Mouse (Mus musculus) megakaryocyte, embryonic 14.5 days (primary cell): ENCODE measurements around the gene Adgrb2. TPM values are rescaled to one million over a fixed set of nuclear protein-coding genes. Genes with fewer than 3 reads are reported as not detected.

Experiments used
- H3K27me3 ChIP-seq: replicated peaks from 2 replicates; pipeline ENCODE3; 2012; ENCODE audit warnings: inconsistent platforms
- H3K36me3 ChIP-seq: replicated peaks from 2 replicates; pipeline ENCODE3; 2012; ENCODE audit warnings: low read length, inconsistent platforms, mixed read lengths
- H3K4me1 ChIP-seq: 2 replicates; pipeline ENCODE4 v1.6.1; 2012; ENCODE audit warnings: inconsistent platforms
- H3K4me3 ChIP-seq: replicated peaks from 2 replicates; pipeline ENCODE3; 2012; ENCODE audit warnings: moderate library complexity, mild to moderate bottlenecking, inconsistent platforms
- H3K9me3 ChIP-seq: 2 replicates; pipeline ENCODE4 v1.6.1; 2012; ENCODE audit warnings: inconsistent platforms
- FLI1 ChIP-seq: IDR thresholded peaks from 2 replicates; pipeline ENCODE4 v1.6.1; 2012; ENCODE audit warnings: low read length, inconsistent platforms, mixed read lengths
- GATA1 ChIP-seq: IDR thresholded peaks from 3 replicates; pipeline ENCODE4 v1.6.1; 2012; ENCODE audit warnings: mixed read lengths, low read length, inconsistent platforms, borderline replicate concordance
- polyA plus RNA-seq: library from polyadenylated mRNA; stranded (reverse); fragments of >175 nt; gene quantifications from 2 replicates; pipeline ENCODE4 v1.2.3, GENCODE M21; 2012; ENCODE audit warnings: low replicate concordance; ENCODE audit not compliant: insufficient read depth

Gene Adgrb2
- polyA plus RNA-seq, 1 experiment: 2.6 TPM

DNA sequence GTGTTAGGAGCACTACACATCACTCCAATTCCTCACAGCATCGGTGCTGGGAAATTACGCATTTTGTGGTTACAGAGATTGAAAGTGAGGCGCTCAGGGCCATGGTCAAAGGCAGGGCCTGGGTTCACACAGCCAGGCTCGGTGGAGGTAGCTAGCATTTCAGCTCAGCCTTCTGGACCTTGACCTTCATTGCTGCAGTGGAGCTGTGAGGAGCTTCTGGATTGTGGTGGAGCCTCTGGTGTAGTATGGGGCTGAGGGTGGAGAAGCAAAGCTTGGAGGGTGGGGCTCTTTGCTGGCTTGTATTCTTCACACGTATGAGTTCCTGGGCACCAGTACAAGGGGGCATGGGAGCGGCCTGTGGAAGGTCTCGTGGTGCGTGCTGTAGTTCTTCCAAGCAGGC is 38.3 kb downstream of the Adgrb2 start:
- no peak for TF ChIP-seq GATA1
- TF ChIP-seq FLI1: no peak
- Histone ChIP-seq H3K4me3 (no peak overlapping the region), H3K4me1 (no peaks in the 10 kb centered on the region), H3K9me3 (no peaks in the 10 kb centered on the region), H3K36me3 (no peaks in the 10 kb centered on the region), H3K27me3 (peaks cover 81% of the 10 kb centered on the region)

DNA sequence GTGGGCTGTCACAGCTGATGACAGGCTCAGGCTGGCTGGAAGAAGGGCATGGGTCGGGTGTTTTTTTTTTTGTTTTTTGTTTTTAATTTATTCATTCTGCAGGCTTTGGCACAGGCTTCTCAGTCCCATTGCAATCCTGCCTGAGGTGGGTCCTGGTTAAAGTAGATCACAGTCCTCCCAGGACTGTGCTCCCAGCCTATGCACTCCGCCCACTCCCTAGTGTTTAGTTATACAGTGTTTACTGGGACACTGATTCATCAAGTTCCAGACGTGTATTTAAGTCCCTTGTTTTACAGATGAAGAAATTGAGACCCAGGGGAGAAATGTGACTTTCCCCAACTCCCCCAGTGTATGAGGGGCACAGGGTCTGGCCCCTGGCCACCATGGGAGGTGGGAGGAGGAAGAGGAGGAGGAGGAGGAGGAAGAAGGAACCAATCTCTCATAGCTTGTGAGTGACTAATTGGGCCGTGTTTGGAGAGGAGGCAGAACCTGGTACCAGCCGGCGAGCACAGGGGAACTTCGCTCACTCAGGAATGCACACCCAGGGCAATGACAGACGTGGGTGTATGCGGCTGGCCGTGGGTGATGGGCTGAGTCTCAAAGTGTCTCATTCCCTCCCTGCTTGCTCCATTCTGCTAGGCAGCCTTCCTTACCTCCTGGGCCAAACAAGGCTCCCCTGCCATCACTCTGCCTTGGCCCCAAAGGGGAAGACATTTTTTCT is 39.0 kb downstream of the Adgrb2 start:
- H3K36me3 ChIP-seq: no peaks in the 10 kb centered on the region
- H3K27me3 ChIP-seq: peaks cover 81% of the 10 kb centered on the region
- TF ChIP-seq GATA1: no peak
- H3K4me3 ChIP-seq: no peak overlapping the region
- H3K4me1 ChIP-seq: no peaks in the 10 kb centered on the region
- no peaks in the 10 kb centered on the region for H3K9me3 ChIP-seq

DNA sequence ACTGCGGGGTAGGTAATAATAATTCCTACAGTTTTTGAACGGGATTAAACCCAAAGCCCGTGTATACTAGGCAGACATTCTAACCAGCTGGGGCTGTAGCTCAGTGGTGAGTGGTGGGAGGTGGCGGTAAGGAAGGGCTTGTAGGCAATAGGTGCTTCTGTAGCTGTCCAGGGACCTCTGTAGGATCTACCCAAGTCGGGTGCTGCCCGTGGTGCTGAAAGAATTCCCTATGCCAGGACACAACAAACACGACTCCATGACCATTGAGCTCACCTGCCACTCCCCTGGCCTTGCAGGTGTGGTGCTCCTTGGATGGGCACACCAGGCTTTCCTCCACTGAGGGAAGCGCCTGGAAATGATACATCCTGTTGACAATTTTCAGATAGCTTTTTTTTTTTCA is 40.9 kb downstream of the Adgrb2 start:
- Histone ChIP-seq H3K9me3 (no peaks in the 10 kb centered on the region), H3K4me3 (no peak overlapping the region), H3K4me1 (no peaks in the 10 kb centered on the region), H3K36me3 (no peaks in the 10 kb centered on the region), H3K27me3 (peaks cover 80% of the 10 kb centered on the region)
- TF ChIP-seq GATA1 (no peak), FLI1 (no peak)

DNA sequence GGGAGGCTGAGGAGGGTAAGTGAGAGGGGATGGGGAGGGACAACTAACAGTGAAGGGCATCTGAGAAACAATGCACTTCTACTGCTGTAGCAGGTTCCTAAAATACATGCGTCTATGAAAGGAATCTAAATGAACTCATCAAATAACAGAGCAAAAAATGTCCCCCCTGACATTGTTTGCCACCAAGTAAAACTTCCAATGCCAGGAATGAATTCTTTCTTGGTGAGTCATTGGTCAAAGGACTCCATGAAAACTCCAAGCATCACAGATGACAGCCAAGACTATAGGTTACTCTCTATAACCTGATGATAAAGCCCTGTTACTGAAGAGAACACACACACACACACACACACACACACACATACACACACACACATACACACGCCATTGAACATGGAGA is 46.5 kb downstream of the Adgrb2 start:
- Histone ChIP-seq H3K27me3 (peaks cover 76% of the 10 kb centered on the region), H3K9me3 (peaks cover 6% of the 10 kb centered on the region), H3K4me1 (no peaks in the 10 kb centered on the region), H3K36me3 (no peaks in the 10 kb centered on the region), H3K4me3 (no peak overlapping the region)
- TF ChIP-seq FLI1 (no peak), GATA1 (no peak)

DNA sequence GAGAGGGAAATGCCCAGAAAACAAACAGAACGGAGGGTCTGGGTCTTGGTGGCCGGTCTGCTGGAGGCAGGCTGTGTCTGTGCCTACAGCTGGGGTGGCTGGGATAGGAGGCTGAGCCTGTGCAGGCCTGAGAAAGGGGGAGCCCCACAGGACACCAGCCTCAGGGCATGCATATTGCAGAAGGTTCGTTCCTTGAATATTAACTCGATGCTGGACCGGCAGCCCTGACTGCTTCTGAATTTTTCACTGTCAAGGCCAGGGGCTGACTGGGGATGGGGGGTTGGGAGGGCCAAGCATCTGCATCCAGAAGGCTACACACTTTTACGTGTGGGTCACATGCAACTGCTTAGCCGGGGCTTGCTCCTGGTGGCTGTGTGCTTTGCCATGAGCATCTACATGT is 48.8 kb downstream of the Adgrb2 start:
- peaks cover 79% of the 10 kb centered on the region for H3K27me3 ChIP-seq
- TF ChIP-seq GATA1 (no peak), FLI1 (no peak)

DNA sequence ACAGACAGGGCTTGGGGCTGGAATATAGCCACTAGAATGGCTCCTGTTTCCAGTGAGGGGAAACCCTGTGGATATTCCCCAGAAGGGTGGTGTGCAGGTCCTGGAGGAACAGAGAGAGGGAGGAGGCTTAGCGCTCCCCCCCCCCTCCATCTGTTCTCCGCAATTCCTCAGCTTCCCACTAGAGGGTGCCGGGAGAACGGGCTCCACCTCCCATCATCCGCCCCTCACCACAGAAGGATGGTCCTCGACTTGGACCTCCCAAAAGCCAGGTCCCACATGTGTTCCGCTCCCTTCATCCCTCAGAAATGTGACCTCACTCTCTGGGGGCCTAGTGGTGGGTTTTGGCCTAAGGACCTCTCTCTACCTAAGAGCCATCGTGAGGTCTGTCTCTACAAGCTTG is 51.4 kb downstream of the Adgrb2 start:
- peaks cover 80% of the 10 kb centered on the region for H3K27me3 ChIP-seq
- TF ChIP-seq GATA1: no peak
- no peak for TF ChIP-seq FLI1
- no peak overlapping the region for H3K4me3 ChIP-seq
- peaks cover 6% of the 10 kb centered on the region for H3K9me3 ChIP-seq
- no peaks in the 10 kb centered on the region for H3K4me1 ChIP-seq
- no peaks in the 10 kb centered on the region for H3K36me3 ChIP-seq

More for the DNA sequence above, 48.8 kb downstream of the Adgrb2 start:
- peaks cover 6% of the 10 kb centered on the region for H3K9me3 ChIP-seq
- no peak overlapping the region for H3K4me3 ChIP-seq
- H3K36me3 ChIP-seq: no peaks in the 10 kb centered on the region
- H3K4me1 ChIP-seq: no peaks in the 10 kb centered on the region

DNA sequence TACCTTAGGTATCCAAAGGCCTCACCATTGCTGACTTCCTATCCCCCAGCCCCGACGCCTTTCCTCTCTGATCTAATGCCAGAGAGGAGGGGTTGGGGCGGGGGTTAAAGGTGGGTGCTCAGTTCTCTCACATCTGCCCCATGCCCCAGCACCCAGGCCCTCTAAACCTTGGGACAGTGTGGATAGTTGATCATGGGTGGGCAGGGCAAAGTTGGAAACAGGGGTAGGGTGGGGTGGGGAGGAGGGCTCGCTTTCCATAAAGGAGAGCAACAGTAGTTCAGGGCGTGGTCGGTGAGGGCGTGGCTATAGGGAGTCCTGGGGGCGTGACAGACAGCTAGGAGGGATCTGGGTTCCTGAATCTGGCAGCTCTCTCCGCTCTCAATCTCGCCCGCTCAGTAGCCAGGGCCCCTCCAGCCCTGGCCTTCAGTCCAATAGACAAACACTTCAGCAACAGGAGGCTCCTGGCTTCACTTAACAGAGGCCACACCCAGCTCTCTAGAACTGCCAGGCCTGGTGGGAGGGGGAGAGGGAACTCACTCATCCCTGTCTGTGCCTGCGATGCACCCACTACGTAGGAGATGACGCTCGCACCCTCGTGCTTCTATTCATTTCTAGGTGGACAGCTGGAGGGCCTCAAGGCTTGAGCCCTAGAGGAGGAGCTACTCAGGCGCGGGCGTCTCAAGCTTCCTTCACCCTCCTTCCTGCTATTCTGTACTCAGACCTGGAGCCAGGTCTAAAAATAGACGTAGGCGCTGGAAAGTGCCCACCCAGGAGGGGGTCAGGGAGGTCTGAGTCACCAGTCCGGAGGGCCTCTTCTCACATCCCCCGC is 52.1 kb downstream of the Adgrb2 start:
- Histone ChIP-seq H3K27me3 (peaks cover 81% of the 10 kb centered on the region), H3K9me3 (peaks cover 2% of the 10 kb centered on the region), H3K4me3 (no peak overlapping the region), H3K4me1 (no peaks in the 10 kb centered on the region), H3K36me3 (no peaks in the 10 kb centered on the region)
- TF ChIP-seq GATA1 (no peak), FLI1 (no peak)

DNA sequence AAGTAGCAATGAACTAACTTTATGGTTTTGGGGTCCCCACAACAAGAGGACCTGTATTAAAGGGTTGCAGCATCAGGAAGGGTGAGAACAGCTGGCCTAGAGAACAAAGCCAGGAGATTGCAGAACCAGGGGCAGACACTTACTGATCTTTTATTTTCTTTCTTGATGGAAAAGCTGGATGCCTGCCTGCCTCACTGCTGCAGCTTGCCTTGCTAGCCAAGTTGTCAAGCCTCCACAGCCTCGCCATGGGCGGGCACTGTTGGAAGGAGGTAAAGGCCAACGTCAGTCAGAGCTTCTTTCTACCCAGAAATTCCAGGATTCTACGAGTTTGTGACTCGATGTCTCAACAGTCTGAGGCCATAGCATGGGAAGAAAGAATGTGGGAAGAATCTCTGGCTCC is 54.7 kb downstream of the Adgrb2 start:
- no peaks in the 10 kb centered on the region for H3K36me3 ChIP-seq
- H3K4me1 ChIP-seq: peaks cover 4% of the 10 kb centered on the region; the same call in 1 of the 2 replicates
- H3K27me3 ChIP-seq: peaks cover 88% of the 10 kb centered on the region
- no peak overlapping the region for H3K4me3 ChIP-seq
- TF ChIP-seq FLI1: no peak
- no peak for TF ChIP-seq GATA1
- no peaks in the 10 kb centered on the region for H3K9me3 ChIP-seq

DNA sequence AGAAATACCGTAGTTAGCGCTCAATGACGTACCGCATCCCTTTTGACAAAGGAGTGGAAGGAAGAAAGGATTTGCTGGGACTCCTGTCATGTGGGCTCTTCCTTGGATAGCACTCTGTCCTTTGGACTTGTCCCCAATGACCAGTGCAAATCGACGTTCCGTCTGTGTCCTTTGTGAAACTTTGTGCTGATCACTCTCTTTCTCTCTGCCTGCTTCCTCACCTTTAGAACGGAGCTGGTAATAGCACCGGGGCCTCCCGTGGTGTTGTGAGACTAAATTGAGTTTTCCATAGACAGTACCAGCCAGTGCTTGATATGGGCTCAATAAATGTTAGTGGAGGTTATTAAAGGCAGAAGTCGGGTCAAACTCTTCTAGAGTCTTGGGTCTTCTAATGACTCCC is 56.4 kb downstream of the Adgrb2 start:
- peaks cover 16% of the 10 kb centered on the region for H3K4me1 ChIP-seq
- H3K4me3 ChIP-seq: no peak overlapping the region
- H3K36me3 ChIP-seq: no peaks in the 10 kb centered on the region
- H3K9me3 ChIP-seq: no peaks in the 10 kb centered on the region
- H3K27me3 ChIP-seq: peaks cover 74% of the 10 kb centered on the region
- TF ChIP-seq FLI1 (no peak), GATA1 (no peak)

DNA sequence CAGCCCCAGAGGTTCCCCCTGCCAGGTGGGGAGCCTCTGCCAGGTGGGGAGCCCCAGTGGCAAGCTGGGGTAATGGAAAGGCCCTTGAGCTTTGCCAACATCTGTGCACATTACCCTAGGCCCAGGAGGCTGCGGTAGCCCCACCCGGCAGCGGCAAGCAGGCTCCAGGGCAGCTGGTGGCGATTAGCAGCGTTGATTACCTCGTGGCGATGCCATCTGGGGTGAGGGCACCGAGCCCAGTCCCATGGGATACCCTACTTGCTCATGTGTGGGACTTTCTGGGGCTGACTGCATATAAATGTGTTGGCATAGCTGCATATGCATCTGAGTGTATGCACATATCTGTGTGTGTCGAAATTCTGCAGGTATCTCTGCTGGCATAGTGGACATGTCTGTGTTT is 59.5 kb downstream of the Adgrb2 start:
- no peaks in the 10 kb centered on the region for H3K36me3 ChIP-seq
- peaks cover 16% of the 10 kb centered on the region for H3K4me1 ChIP-seq
- H3K9me3 ChIP-seq: no peaks in the 10 kb centered on the region
- no peak for TF ChIP-seq FLI1
- TF ChIP-seq GATA1: no peak
- H3K4me3 ChIP-seq: no peak overlapping the region
- H3K27me3 ChIP-seq: peaks cover 67% of the 10 kb centered on the region
